Mouse (Mus musculus) lung, postnatal 0 days (tissue): Measurements from ENCODE around the gene Sema6d.
A peak's percentile ranks its signal among the peaks of the same experiment; 100 is the strongest.

Experiments
- CTCF ChIP-seq: IDR thresholded peaks from 2 replicates; pipeline ENCODE4 v1.5.1; 2016; ENCODE audit warnings: antibody characterized with exemption, mild to moderate bottlenecking
- EP300 ChIP-seq: IDR thresholded peaks from 2 replicates; pipeline ENCODE4 v1.6.1; 2016; ENCODE audit warnings: antibody characterized with exemption, mild to moderate bottlenecking, control low read depth

DNA sequence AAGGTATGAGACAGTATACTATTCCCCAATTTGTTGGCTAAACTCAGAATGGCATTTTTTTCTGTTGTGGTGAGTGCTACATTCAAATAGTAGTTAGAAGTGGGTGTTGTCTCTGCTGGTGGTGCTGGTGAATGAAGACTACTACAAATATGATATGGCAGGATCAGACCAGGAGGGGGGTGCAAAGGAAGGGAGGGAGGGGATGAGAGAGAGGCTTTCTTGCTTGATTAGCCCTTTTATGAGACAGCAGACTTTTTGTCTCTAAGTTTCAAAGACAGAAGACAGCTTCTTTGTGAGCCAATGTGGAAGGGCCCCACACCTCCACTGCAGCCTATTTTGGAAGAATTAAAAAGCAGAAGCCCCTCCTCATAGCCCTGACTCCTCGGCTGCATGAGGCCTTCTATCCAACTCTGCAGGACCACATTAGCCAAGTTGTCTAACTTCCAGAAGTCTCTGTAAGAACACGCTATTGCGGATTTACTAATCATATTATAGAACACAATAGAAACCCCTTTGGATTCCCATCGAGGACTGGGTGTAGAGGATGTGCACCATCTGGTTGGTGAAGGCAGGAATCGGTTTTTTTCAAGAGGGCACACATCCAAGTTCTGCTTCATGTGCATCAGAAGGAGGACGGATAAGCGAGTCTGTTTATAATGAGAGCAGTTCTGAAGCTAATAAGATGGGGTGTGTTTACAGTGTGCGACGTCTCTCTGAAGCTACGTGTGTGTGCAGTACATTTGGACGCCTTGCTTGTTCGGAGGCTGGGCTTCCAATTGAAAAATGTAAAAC, 400.4 kb downstream of the Sema6d start:
- TF ChIP-seq EP300: 0 out of 2 replicates have a peak, but pooled peaks have one; percentile 43
- TF ChIP-seq CTCF: no peak
